Mouse (Mus musculus): Measurements from ENCODE around the gene Arel1. TPM values are rescaled to one million over a fixed set of nuclear protein-coding genes. Genes with fewer than 3 reads are reported as not detected.

Arel1 gene
- polyA plus RNA-seq, 1 experiment, result 26.9 TPM

DNA sequence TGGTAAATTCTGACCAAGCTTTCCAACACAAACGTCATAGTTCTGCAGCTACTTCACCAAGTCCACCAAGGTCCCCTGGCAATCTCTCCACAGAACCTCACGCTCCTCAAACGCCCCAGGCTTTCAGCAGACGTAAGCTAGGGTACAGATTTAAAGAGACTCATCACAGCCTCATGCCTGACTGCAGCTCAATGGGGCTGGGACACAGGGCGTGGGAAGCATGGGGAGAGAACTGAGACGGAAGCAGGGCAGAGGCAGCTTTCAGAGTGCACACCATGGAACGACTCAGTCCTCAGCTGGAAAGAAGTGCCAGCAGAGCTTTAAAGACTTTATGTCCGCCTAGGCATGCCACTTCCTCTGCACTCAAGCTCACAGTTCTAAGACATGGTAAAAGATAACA lies 19.2 kb downstream of the Arel1 start:
- 60% methylated on average over 8 of the region's 8 CpGs for WGBS
- no peak overlapping the region for H3K4me3 ChIP-seq (replicated peaks; ENCODE audit: extremely low read depth, low read depth, low read length)
- H3K4me1 ChIP-seq (ENCODE audit: control insufficient read depth, insufficient read depth, low read length), result peaks cover 8% of the 10 kb centered on the region
- no peak for DNase-seq
- TF ChIP-seq POLR2A (IDR thresholded peaks at IDR 0.05; ENCODE audit: borderline replicate concordance, extremely low read depth, low read depth, low read length), result no peak
- no peak for TF ChIP-seq CTCF (IDR thresholded peaks at IDR 0.05; ENCODE audit: insufficient read depth, low read length)

DNA sequence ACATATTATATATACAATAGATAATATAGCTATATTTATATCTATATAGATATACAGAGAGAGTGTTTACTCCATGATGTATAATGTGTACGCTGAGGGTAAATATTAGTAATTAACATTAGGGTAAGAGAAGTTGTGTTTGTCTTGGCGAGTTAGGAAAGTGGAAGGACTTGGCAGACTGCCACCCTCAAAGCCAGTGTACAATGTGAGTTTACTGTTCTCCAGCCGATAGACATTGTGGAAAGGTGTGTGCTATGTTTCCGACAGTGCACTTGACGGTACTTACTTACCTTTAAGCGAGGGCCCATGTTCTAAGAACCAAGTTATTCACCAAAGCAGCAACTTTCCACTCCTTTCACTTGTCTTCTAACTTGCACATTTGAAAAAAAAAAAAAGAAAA lies 19.9 kb downstream of the Arel1 start:
- 55% methylated on average over 6 of the region's 6 CpGs for WGBS
- Histone ChIP-seq H3K4me3 (replicated peaks; ENCODE audit: extremely low read depth, low read depth, low read length) (no peak overlapping the region), H3K4me1 (ENCODE audit: control insufficient read depth, insufficient read depth, low read length) (peaks cover 7% of the 10 kb centered on the region)
- DNase-seq, result no peak
- TF ChIP-seq CTCF (IDR thresholded peaks at IDR 0.05; ENCODE audit: insufficient read depth, low read length), result no peak
- no peak for TF ChIP-seq POLR2A (IDR thresholded peaks at IDR 0.05; ENCODE audit: borderline replicate concordance, extremely low read depth, low read depth, low read length)

DNA sequence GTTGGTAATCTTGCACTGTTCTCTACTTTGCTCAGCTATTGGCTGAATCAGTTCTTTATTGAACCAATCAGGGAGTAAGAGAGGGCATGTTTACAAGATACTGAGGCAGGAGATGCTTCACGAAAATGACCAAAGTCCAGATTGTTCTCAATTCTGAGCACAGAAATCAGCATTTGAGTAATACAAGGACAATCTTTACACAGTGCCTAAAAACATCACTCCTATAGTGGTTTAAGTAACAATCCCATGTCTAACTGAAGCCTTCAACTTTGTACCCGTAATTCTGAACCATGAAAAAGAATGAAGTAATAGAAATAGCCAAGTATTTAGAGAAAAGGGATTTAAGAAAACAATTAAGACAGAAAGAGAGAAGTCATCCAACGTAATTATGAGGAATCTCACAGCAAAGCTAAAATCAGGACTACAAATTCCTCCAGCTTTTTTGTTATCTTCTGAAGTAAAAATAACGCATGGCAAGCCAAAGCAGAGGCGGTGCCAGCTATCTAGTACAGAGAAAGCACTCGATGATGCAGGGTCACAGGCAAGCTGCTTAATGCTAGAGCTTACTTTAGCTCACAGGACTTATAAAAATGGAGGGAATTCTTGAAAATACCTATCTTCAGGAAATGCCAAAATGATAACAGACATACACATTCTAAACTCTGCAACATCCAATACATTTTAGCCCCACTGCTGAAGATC lies 22.0 kb downstream of the Arel1 start:
- TF ChIP-seq CTCF (IDR thresholded peaks at IDR 0.05; ENCODE audit: insufficient read depth, low read length) (no peak), POLR2A (IDR thresholded peaks at IDR 0.05; ENCODE audit: borderline replicate concordance, extremely low read depth, low read depth, low read length) (no peak)
- 78% methylated on average over 6 of the region's 6 CpGs for WGBS
- DNase-seq, result no peak
- Histone ChIP-seq H3K4me3 (replicated peaks; ENCODE audit: extremely low read depth, low read depth, low read length) (no peak overlapping the region), H3K4me1 (ENCODE audit: control insufficient read depth, insufficient read depth, low read length) (peaks cover 7% of the 10 kb centered on the region)

DNA sequence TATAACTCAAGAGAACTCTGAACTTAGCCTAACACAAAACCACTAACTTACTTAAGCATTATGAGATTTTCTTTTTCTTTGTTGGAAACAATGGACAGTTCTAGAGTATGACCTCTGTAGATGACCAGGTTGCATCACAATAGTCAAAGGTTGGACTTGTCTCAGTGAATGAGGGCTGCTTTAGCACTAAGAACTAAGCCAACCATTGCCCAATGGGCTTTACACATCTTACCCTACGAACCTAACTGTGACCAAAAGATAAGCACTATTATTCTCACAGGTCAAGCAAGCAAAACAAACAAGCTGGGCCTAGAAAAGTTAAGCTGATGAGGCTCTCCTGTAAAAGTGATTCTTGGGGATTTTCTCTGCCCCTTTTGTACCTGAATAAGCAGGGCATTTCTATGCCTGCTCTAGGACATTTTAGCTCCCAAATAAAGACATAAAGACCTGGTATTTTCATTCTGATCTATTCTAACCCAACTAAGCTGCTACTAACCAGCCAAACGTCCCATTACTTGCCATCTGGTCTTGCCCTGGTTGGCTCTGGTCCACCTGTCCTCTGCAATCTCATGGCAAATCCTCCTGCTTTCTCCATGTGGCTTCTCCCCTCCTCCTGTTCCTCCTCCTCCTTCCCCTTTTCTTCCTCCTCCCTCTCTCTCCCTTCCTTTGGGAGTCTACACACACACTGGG lies 22.7 kb downstream of the Arel1 start:
- Histone ChIP-seq H3K4me3 (replicated peaks; ENCODE audit: extremely low read depth, low read depth, low read length) (no peak overlapping the region), H3K4me1 (ENCODE audit: control insufficient read depth, insufficient read depth, low read length) (peaks cover 7% of the 10 kb centered on the region)
- TF ChIP-seq CTCF (IDR thresholded peaks at IDR 0.05; ENCODE audit: insufficient read depth, low read length) (no peak), POLR2A (IDR thresholded peaks at IDR 0.05; ENCODE audit: borderline replicate concordance, extremely low read depth, low read depth, low read length) (no peak)
- 69% methylated on average over 2 of the region's 2 CpGs for WGBS
- DNase-seq, result no peak

DNA sequence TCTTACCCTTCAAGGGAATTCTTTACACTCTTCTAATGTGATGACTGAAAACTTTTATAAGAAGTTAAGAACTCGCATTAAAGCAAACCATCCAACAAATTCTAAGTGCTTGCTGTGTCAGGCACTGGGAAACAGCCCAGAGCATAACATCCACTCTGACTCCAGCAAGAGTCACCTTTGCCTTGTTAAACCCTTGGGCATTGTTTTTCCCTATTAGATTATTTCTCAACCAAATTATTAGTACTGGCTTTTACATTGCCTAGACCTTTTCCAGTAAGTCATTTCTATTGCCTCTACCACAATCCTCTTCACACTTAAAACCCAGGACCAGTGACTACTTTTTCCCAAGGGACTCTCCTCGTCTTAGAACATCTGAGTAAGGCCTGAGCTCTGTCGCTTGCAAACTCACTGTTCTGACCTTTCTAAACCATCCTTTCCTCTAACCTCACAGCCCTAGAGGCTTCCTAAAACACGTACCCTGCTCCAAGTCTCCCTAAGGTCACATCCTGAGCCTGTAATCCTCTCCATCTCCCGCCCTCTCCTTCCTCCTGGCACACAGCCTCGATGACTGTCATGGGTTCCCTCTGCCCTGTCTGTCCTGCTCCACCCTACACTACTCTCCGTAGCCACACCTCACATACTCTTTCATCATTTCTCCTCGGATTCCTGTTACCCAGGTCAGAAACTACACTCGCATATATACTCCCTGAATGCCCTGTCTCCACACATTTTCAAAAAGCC lies 25.7 kb downstream of the Arel1 start:
- no peak for DNase-seq
- TF ChIP-seq CTCF (IDR thresholded peaks at IDR 0.05; ENCODE audit: insufficient read depth, low read length) (no peak), POLR2A (IDR thresholded peaks at IDR 0.05; ENCODE audit: borderline replicate concordance, extremely low read depth, low read depth, low read length) (no peak)
- no peak overlapping the region for H3K4me3 ChIP-seq (replicated peaks; ENCODE audit: extremely low read depth, low read depth, low read length)
- WGBS, result 74% methylated on average over 9 of the region's 9 CpGs
- no peaks in the 10 kb centered on the region; the same call in 1 of the 2 replicates for H3K4me1 ChIP-seq (ENCODE audit: control insufficient read depth, insufficient read depth, low read length)

DNA sequence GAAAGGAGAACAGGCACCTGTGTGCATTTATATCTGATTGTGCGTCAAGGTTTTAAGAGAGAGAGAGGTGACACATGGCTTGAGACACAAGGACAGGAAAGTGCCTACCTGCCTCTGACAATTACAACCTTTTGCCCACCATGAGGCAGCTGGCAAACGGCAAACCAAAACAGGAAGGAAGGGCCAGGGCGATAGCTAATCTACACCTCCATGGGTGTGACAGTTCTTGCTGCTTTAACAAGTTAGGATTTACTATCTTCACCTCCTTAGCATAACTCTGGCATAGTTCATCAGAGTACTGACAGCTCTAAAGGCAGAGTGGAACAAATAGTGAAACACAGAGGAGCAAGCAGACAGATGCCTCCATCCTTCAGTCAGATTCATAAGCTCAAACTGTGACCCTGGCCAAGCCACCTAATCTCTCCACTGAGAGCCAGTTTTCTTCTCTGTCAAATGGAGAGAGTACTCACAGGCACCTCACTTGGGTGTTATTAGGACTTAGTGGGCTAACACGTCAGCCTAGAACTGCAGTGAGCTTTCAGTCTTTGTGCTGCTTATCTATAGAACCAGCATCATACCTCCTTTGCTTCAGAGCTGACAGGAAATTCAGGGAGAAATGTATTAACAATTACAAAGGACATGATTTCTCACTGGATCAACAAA lies 26.4 kb downstream of the Arel1 start:
- H3K4me1 ChIP-seq (ENCODE audit: control insufficient read depth, insufficient read depth, low read length), result no peaks in the 10 kb centered on the region; the same call in 1 of the 2 replicates
- TF ChIP-seq CTCF (IDR thresholded peaks at IDR 0.05; ENCODE audit: insufficient read depth, low read length), result no peak
- no peak for TF ChIP-seq POLR2A (IDR thresholded peaks at IDR 0.05; ENCODE audit: borderline replicate concordance, extremely low read depth, low read depth, low read length)
- no peak overlapping the region for H3K4me3 ChIP-seq (replicated peaks; ENCODE audit: extremely low read depth, low read depth, low read length)
- WGBS, result 73% methylated on average over 4 of the region's 4 CpGs
- DNase-seq, result no peak

DNA sequence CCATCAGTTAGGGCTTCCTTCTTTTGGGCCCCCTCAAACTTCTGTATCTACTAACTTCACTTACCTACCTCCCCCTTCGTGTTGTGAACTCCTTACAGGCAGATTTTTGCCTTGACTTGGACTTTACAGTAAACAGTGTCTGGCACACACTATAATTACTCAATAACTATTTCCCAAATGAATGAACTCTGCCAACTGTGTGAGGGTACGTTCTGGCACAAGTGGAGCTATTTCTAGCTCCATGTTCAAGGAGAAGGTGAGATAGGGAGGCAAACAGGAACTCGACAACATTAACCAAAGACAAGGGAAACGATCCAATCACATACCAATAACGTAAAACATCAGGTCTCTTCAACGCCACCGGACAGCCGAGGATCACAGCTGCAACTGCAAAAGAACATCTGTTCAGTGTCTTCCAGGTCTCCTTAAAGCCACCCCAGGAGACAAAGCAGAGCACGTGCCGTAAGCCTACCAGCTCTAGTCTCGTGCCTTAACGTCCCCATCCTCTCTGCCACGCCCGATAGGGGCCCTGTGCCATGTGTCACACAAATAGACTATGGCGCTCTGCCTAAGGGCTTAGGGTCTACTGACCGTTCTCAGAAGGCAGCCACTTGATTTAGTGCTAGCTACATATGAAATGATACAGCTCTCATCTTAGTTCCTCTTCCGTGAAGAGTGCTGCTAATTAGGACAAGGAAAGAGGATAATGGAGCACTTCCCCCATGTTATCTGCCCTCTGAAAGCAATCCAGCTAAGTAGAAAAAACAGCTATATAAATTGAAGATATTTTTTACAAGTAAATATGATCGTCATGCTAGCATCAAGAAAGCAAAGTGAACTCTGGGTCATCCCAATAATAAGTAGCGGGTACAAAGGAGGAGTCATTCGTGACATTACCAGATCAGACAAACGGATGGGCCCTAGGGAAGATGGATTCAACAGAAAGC lies 27.4 kb downstream of the Arel1 start:
- H3K4me1 ChIP-seq (ENCODE audit: control insufficient read depth, insufficient read depth, low read length), result no peaks in the 10 kb centered on the region; the same call in 1 of the 2 replicates
- no peak overlapping the region for H3K4me3 ChIP-seq (replicated peaks; ENCODE audit: extremely low read depth, low read depth, low read length)
- TF ChIP-seq CTCF (IDR thresholded peaks at IDR 0.05; ENCODE audit: insufficient read depth, low read length), result no peak
- no peak for TF ChIP-seq POLR2A (IDR thresholded peaks at IDR 0.05; ENCODE audit: borderline replicate concordance, extremely low read depth, low read depth, low read length)
- WGBS, result 76% methylated on average over 21 of the region's 21 CpGs
- no peak for DNase-seq

DNA sequence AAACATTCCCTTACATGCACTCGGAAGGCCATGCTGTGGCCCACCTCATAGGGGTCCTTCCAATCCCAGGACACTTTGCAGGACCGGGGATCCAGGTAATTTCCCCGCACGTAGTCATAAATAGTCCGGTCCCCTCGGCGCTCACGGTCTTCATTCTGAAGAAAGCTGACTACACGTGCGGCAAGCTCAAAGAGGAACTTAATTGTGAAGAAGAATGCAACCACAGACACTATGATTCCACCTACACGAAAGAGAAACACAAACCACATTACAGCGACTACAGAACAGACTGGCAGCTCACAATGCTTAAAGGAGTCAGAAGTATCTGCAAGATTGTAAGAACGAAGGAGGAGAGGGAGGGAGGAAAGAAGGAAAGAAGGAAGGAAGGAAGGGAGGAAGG lies 29.0 kb downstream of the Arel1 start:
- DNase-seq, result no peak
- 83% methylated on average over 13 of the region's 13 CpGs for WGBS
- Histone ChIP-seq H3K4me1 (ENCODE audit: control insufficient read depth, insufficient read depth, low read length) (no peaks in the 10 kb centered on the region), H3K4me3 (replicated peaks; ENCODE audit: extremely low read depth, low read depth, low read length) (no peak overlapping the region)
- TF ChIP-seq CTCF (IDR thresholded peaks at IDR 0.05; ENCODE audit: insufficient read depth, low read length) (no peak), POLR2A (IDR thresholded peaks at IDR 0.05; ENCODE audit: borderline replicate concordance, extremely low read depth, low read depth, low read length) (no peak)
